Mouse (Mus musculus): ENCODE results near the gene Per1. TPM values are rescaled to one million over a fixed set of nuclear protein-coding genes. Genes with fewer than 3 reads are reported as not detected.
A peak's percentile ranks its signal among the peaks of the same experiment; 100 is the strongest.

Gene Per1
- total RNA-seq (2021) (10 to 100 TPM; 55.0 to 75.9 TPM), polyA plus RNA-seq (2012; rRNA removed) (41.3 and 76.1 TPM in 2 replicates)
- long read RNA-seq, partial matches to known transcripts = 3 of 3 reads
- long read RNA-seq, other reads (novel, unspliced or antisense) = 0 of 3 reads

DNA sequence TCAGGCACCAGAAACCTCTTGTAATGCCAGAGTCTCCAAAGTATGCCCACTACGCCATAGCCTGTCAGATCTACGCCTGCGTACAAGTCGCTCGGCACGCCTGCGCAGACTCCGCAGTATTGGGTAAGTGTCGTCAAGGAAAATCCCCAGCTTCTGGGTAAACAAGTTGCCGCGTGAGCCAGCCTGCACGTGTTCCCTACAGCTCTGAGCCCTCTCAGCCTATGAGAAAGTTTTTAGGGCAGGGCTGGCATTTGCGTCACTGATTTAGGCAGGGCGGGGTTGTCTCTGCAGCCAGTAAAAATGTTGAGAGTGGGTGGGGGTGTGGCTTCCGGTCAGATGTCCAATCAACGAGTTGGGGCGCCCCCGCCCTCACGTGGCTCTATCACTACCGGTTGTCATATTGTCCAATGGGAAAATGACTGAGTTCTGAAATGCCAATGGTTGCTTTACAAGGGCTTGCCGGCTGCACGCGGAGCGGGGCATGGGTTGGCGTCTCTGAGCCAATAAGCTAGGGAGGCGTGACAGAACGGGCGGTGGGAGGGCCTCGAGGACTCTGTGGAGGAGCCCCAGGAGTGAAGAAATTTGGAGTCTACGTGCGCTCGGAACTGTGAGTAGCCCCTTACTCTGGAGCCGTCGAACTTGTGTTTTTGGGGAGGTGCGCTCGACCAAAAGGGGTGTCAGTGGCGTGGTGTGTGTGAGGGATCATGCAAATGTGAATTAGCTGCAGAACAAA is at the start of gene Per1:
Gene Per1 (plus strand): TSS at position 521 of the 733 bp plus-strand sequence.
- peak; percentile 99 for DNase-seq

DNA sequence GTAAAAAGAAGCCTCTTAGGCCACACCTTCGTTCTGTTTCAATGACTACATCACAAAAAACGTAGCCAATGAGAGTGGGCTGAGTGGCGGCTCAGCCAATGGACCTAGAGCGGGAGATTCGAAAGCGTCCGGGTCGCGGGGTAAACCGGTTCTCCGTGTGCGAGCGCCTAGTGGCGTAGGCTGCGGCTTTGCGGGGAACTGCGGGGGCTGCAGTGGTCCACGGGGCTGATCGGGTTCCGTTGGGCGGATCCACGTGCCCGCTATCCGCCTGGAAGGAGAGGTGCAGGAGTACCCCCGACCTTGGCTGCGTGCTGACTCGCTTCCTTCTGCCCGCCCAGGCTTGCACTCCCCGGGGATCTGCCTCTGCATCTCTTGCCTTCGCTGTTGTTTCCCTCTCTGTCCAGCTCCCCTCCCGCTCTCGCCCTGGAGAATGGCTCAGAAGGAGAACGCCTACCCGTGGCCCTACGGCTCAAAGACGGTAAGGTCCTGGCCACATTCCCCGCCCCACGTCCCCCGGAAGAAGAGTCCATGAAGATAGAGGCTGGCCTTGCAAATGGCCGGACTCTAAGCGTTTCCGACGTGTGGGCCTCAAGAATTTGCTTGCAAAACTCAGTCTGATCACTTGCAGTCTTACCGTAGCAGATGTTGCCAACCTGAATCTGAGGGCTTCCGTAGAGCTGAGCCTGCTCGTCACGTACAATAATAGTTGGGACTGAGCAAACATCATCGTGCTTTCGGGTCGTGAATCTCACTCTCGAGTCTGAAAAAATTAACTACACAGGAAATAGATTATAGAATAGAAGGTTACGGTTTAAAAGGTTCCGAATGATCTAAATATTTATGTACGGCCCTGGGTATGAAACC is 49.3 kb upstream of the Per1 start, which contains the start of gene Aurkb:
Gene Aurkb (plus strand): TSS at position 117 of the 864 bp plus-strand sequence.
- DNase-seq = peak; percentile 87

DNA sequence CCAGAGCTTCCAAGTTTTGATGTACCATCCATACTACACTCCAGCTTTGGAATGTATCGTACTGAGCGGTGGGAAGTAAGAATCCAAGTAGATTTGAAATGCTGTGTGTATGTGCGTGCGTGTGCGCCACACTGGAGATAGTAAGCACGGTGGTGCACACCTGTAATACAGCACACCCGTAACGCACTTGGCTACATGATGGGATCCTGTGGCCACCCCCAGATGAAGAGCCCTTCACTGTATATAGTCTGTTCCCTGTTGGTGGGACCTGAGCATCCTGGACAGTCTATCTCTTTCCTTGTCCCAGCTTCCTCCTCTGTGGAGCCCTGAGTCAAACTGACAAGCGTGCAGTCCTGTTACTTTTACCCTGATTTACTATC is 48.6 kb upstream of the Per1 start:
- DNase-seq = no peak

DNA sequence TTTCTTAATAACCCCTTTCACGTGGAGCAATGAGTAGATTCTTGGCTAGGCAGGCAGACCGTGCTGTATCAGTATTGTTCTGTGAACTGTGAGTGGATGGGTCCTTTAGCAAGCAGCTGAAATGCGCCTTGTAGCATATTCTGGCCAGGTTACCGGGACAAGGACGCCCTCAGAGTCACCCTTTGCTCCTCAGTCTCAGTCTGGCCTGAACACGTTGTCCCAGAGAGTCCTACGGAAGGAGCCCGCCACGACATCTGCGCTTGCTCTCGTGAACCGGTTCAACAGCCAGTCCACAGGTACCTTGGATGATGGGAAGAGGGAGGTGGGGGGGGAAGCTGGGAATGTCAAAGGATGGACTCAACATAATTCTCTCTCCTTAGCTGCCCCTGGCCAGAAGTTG is 47.4 kb upstream of the Per1 start:
- no peak for DNase-seq

DNA sequence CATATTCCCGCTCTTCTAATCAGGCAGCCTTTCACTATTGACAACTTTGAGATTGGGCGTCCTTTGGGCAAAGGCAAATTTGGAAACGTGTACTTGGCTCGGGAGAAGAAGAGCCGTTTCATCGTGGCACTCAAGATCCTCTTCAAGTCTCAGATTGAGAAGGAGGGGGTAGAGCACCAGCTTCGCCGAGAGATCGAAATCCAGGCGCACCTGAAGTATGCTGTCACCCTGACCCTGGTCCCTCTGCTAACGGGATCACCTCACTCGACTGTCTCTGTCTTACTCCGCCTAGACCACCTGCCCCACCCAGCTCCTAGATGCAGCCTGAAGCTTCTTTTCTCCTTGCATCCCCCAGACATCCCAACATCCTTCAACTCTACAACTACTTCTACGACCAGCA is 46.9 kb upstream of the Per1 start:
- no peak for DNase-seq

DNA sequence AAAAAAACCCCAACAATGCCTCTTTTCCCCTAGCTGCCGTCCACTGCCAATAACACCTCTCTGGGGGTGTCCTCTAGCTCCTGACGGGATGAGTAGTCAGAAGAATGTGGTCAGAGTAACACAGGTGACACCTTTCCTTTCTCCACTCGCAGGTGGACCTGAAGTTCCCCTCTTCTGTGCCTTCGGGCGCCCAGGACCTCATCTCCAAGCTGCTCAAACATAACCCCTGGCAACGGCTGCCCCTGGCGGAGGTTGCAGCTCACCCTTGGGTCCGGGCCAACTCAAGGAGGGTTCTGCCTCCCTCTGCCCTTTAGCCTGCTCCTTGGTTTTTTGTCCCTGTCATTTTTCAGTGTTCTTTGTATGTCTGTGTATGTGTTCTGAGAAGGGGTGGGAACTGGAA is 44.3 kb upstream of the Per1 start:
- no peak for DNase-seq

DNA sequence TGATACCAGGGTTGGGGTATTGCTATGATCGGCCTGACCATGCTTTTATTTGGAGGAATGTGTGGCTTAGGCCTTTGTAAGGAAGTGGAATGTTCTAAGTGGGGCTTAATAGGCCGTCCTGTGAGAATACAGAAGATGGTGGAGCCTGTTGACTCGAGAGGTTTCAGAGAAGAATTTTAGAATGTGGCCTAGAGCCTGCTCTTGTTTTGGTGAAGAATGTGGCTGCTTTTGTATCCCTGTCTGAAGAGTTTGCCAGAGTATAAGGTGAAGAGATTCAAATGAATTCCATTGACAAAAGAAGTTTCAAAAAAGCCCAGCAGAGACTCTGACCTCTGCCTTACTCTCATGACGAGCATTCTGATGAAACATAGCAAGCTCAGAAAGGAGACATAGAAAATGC is 43.2 kb upstream of the Per1 start:
- no peak for DNase-seq

DNA sequence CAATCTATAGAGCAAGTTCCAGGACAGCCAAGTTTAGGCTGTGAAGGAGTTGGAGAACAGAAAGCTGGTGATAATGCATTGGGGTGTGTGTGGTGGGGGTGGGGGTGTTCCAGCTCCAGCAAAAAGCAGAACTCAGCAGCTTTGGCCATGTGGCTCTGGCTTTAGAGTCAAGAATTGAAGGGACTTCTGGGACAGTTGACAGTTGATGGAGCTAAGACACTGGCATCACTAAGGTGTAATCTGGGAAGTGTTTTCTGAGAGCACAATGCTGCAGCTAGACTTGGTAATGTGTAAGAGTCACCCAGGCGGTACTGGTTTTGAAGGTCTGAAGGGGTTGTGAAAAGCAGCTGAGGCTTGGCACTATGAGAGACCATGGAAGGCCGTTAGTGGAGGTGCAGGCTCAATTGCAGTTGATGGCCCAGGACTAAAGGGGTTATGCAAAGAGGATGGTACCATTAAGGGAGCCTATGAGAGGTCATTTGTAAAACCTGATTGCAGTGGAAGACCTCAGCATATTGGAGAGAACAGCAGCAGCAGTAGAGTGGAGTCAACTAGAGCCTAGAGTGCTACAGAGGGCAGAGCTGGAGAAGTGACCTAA is 42.1 kb upstream of the Per1 start:
- no peak for DNase-seq

DNA sequence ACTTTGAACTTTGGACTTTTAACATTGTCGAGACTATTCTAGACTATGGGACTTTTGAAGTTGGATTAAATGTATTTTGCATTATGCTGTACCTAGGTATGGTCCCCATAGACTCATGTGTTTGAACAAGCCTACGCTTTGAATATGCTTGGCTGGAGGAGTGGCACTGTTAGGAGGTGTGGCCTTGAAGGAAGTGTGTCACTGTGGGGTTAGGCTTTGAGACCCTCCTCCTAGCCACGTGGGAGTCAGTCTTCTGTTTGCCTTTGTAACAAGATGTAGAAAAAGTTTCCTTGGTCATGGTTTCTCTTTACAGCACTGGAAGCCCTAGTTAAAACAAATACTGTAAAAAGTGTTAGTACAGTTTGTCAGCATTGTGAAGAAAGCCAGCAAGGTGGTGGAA is 41.2 kb upstream of the Per1 start:
- DNase-seq = no peak

DNA sequence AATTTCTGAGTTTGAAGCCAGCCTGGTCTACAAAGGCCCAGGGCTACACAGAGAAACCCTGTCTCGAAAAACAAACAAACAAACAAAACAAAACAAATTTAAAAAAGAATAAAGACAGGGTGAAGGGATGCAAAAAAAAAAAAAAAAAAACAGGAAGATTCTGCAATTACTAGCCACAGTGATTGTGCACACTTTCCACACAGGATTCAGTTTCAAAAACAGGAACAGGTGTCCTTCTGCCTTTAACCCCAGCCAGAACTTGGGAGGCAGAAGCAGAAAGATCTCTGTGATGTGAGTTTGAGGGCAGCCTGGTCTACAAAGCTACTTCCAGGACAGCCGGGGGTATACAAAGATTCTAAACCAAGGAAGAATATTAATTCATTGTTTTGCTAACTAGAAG is 36.8 kb upstream of the Per1 start:
- no peak for DNase-seq

DNA sequence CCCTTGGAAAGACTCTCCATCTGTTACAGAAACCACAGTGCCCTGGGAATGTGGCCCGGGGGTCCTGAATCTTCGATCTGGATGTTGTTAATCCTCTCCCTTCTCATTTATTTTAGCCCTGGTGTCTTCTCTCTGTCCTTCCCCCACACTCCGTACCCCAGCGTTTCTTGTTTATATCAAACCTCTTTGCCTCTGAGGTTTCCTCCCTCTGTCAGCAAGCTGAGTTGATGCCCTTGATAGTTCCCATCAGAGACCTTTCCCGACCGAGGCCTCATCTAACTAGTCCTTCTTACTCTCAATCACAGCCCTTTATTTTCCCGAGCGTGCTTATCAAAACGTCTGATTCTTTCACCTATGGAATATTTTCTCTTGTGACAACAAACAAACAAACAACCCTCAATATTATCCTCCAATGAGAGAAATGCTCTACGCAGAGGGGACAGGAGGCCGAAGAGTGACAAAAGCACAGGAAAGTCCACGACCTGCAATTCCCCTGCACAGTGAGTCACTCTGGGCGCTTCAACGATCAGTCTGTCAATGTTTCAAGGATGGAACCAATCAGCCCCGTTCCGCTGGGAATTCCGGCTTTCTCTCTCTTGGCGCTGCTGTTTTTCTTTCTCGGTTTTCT is 36.2 kb upstream of the Per1 start:
- no peak for DNase-seq

DNA sequence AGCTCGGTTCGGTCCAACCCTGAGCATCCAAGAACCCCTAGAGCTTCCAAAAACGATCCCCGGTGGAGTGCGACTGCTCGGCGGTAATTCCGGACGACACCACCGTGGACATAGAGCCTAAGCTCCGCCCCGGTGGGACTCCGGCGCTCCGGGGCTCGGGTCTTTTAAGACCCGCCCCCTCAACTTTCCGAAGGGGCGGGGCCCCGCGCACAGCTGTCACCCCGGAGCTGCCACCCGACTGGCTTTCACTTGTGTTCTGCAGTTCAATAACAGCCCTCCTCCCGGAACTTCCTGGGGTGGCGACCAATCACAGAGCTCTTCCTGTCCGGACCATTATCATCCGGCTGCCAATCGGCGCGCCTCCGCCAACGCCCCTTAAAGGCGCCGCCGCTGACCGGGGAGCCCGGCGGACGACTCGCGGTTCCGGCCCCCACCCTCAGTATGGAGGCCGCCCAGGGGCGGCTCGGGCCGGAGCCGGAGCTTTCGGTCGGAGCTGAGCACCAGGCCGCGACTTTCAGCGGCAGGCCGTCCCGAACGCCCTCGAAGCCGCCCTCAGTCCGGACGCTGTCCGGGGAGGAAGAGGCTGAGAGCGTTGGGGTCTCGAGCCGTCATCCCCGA is 35.6 kb upstream of the Per1 start, which contains the start of gene Borcs6:
Gene Borcs6 (plus strand): TSS at position 361 of the 618 bp plus-strand sequence.
- peak; percentile 98 for DNase-seq

DNA sequence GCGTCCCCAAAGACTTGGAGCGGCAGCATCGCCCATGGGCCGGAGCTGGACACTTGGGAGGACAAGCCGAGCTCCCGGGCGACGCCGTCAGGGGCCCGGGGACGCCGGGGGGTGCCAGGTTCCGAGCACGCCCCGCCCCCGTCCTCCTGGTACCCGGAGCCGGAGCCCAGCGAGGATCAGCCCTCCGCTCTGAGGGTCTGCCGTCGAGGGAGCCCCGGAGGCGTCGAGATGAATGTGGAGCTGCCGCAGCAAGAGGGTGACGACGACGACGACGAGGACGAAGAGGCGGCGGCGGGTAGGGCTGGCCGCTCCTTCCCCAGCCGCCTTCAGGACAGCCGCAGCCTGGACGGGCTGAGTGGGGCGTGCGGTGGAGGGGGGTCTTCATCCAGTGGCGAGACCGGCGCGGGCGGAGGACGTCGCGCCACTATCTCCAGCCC is 35.0 kb upstream of the Per1 start:
- no peak for DNase-seq

DNA sequence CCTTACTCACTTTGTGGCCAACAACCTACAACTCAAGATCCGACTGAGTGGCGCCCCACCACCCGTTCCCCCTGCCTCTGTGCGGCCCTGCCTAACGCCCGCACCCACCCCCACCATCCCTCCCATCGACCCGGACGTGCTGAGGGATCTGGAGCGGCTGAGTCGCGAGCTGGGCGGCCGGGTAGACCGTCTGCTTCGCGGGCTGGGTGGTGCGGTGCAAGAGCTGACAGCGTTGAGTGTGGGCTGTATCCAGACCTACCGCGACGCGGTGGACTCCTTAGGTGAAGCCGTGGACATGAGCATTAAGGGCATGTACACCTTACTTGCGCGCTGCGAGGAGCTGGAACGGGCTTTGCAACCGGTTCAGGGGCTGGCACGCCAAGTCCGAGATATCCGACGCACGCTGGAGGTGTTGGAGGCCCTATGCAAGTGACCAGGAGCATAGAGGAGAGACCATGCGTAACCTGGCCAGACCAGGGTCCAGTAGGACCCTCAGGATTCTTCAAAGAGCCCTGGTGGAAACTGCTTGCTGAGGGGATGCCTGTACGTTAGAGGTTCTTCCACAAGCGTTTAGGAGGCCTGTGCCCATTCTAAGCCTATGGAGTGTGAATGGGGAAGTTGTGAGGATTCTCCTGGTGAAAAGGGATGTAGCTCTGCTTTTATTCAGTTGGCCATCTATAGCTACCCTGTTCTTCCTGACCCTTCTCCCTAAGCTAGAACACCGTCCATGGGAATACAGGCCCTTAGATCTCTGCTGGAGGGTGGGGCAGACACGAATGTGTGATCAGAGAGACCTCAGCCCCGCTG is 34.4 kb upstream of the Per1 start:
- DNase-seq = peak; percentile 59

DNA sequence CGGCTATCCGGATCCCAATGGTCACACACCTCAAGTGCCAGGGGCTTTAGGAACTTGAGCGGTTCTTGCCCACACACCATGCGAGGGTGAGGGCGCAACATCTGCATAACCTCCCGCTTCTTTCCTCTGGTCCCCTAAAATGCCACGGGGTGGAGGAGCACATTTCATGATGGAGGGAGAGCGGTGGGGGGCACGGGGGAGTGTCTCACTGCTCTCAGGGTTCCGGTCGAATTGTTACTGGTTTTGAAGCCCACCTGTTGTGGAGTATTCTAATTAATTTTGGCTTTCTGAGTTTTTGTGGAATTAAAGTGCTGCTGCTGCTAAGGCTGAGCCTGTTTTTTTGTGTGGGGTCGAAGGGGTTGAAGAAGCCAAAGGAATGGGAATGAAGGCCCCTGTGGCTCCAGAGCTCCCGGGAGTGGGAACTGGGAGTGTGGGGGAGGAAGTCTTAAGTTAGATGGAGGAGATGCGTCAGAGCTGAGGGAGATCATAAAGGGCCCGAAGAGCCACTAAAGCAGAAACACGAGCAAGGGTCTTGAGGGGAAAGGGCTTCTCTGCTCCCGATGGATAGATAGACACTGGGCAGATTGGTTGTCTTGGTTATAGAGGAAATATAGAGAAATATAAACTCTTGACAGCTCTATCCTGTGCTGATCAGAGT is 33.6 kb upstream of the Per1 start:
- DNase-seq = no peak

DNA sequence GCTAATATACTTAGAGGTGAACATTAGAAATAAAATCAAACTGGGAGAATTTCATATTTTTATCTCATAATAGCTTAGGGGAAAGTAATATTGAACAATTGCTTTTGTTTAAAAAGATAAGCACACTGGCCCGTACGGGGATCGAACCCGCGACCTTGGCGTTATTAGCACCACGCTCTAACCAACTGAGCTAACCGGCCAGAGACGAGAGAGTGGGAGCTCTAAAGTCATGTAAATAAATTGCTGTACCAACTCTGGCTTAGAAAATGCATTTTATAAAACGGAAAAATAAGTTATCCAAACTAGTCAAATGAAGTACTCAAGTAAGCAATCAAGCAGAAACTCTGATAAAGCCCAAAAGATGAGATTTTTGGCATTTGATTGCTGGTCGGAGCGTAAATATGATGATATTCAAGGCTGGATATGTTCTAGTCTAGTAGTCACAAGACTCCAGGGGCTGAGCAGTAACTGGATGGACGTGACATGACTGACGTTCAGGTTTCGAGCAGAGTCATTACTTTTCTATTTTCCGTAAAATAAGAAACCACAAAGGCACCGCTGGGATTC is 32.7 kb upstream of the Per1 start:
- peak; percentile 83 for DNase-seq

DNA sequence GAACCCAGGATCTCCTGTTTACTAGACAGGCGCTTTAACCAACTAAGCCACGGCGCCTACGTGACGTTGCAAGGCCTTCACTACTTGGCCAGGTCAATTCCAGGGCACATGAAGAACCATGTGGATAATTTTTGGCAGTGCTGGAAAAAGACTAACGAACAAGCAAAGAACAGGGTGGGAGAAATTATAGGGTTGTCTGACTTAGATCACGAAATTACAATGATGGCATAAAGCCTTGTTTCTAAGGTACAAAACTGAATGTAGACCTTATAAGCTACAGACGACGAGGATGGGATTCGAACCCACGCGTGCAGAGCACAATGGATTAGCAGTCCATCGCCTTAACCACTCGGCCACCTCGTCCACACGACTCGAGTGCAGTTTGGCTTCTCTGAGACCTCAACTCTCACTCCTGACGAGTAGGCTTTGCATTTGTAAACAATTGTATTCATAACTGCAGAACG is 32.2 kb upstream of the Per1 start:
- DNase-seq = peak; percentile 94

DNA sequence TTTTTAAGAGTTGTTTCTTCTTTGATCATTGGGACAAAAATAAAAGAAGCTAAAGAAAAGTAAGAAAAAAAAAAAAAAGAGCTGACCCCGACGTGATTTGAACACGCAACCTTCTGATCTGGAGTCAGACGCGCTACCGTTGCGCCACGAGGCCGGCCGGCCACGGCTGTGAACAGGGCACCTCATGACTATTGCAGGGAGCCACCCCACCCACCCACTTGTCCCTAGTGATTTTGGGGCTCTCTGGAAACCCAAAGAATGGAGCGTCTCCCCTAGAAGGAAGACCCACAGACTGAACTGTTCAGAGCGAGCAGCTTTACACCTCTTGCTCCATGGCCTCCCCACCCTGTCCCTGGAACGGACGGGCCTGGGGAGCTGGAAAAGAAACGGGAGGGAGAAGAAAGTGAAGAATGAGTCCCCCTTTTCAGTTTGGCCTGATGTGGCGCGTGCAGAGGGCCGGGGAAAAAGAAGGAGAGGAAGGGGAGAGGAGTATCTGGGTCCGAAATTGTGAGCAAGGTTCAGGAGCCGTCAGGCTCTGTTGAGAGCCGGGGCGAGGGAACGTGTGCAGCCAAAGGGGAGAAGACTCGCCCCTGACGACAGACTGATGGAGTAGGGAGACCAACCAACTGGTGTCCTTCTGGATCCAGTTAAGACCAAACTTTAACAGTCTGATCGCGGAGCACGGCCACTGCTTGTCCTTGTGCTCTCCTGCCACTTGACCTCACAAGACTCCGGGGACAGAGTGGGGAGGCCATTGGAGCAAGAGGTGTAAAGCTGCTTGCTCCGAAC is 31.4 kb upstream of the Per1 start:
- DNase-seq = peak; percentile 87
